Mouse (Mus musculus) thymus, adult 2 months (tissue): ENCODE results near the gene Clcnkb.

ENCODE experiments used
- CTCF ChIP-seq: fragments of 200-500 bp; IDR thresholded peaks from 2 replicates; pipeline ENCODE4 v1.5.1; 2012; ENCODE audit warnings: mild to moderate bottlenecking, control low read depth, low read length, moderate library complexity, borderline replicate concordance; ENCODE audit not compliant: control insufficient read depth, poor library complexity, insufficient read depth; ENCODE audit errors: extremely low read depth
- POLR2A ChIP-seq: fragments of 200-500 bp; IDR thresholded peaks from 2 replicates; pipeline ENCODE4 v1.6.1; 2012; ENCODE audit warnings: mild to moderate bottlenecking, low read length, control low read depth, moderate library complexity; ENCODE audit not compliant: control insufficient read depth, poor library complexity, insufficient read depth; ENCODE audit errors: extremely low read depth

DNA sequence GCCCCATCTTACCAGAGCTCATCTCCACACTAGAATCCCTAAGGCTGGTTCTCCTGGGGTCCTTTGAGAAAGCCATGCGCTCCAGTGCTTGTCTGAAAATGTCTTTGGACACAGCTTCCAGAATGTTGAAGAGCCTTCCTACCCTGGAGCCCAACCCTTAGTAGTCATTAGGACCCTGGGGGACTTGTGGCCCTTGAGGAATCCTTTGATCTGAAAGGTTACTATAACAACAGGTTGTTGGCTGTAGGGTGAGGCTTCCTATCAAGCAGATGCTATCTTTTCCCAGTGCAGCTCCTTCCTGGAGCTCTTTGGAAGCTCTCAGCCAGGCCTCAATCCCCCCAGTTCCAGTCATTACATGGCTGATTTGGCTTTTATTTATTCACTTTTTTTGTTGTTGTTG lies 20.2 kb upstream of the Clcnkb start, which contains the start of gene Srarp:
- no peak for TF ChIP-seq POLR2A
- no peak for TF ChIP-seq CTCF
